Mouse (Mus musculus) brain, embryonic 14.5 days (tissue): ENCODE results near the gene Gtf3c2.

Experiments
- CTCF ChIP-seq: fragments of 200-500 bp; IDR thresholded peaks from 2 replicates; pipeline ENCODE4 v1.5.1; 2012; ENCODE audit warnings: inconsistent platforms, mild to moderate bottlenecking, moderate library complexity, borderline replicate concordance; ENCODE audit not compliant: insufficient read depth, insufficient read length; ENCODE audit errors: extremely low read depth
- POLR2A ChIP-seq: fragments of 200-500 bp; IDR thresholded peaks from 2 replicates; pipeline ENCODE4 v1.6.1; 2012; ENCODE audit warnings: mild to moderate bottlenecking, inconsistent platforms, borderline replicate concordance; ENCODE audit not compliant: poor library complexity, insufficient read depth, insufficient read length, severe bottlenecking; ENCODE audit errors: extremely low read depth

- TF ChIP-seq POLR2A: no peak
- TF ChIP-seq CTCF: no peak
Observed at GRCm38 (mm10) chr5:31168630-31169029, 11.3 kb downstream of the Gtf3c2 start.
